Mouse (Mus musculus): Measurements from ENCODE around the gene Tmem128.

Tmem128 gene

GRCm38 (mm10) chr5:38260107-38260682 is at the start of gene Tmem128:
Gene Tmem128 (plus strand): TSS chr5:38260185.
- peak; percentile 53 to 83 for DNase-seq (ENCODE audit: low spot score in 2 of 2)

GRCm38 (mm10) chr5:38211691-38212090 is 48.3 kb upstream of the Tmem128 start:
- DNase-seq (ENCODE audit: low spot score in 2 of 2), result peak; percentile 24 to 67

GRCm38 (mm10) chr5:38213009-38213408 is 47.0 kb upstream of the Tmem128 start:
- no peak for DNase-seq (ENCODE audit: low spot score in 2 of 2)

- peak in 1 of 2 experiments; percentile 16 for DNase-seq (ENCODE audit: low spot score in 2 of 2)
Measured at GRCm38 (mm10) chr5:38219771-38220307, 40.1 kb upstream of the Tmem128 start.

- peak; percentile 93 to 99 for DNase-seq (ENCODE audit: low spot score in 2 of 2)
Measured at GRCm38 (mm10) chr5:38220328-38220912, 39.6 kb upstream of the Tmem128 start, which contains the start of the genes Zbtb49 and Lyar. Gene Zbtb49 (minus strand): TSS chr5:38220457. Gene Lyar (plus strand): TSS chr5:38220470.

- DNase-seq (ENCODE audit: low spot score in 2 of 2), result peak; percentile 46 to 80
Measured at GRCm38 (mm10) chr5:38235422-38235821, 24.6 kb upstream of the Tmem128 start.

GRCm38 (mm10) chr5:38236627-38237026 is 23.4 kb upstream of the Tmem128 start:
- DNase-seq (ENCODE audit: low spot score in 2 of 2), result peak in 1 of 2 experiments; percentile 52

- no peak for DNase-seq (ENCODE audit: low spot score in 2 of 2)
Measured at GRCm38 (mm10) chr5:38240727-38241472, 19.1 kb upstream of the Tmem128 start.

- no peak for DNase-seq (ENCODE audit: low spot score in 2 of 2)
Measured at GRCm38 (mm10) chr5:38241473-38241834, 18.5 kb upstream of the Tmem128 start.

GRCm38 (mm10) chr5:38241966-38242365 is 18.0 kb upstream of the Tmem128 start:
- DNase-seq (ENCODE audit: low spot score in 2 of 2), result peak in 1 of 2 experiments; percentile 8

GRCm38 (mm10) chr5:38255195-38255594 is 4.8 kb upstream of the Tmem128 start:
- DNase-seq (ENCODE audit: low spot score in 2 of 2), result no peak

- no peak for DNase-seq (ENCODE audit: low spot score in 2 of 2)
Measured at GRCm38 (mm10) chr5:38255644-38256043, 4.3 kb upstream of the Tmem128 start.

GRCm38 (mm10) chr5:38256551-38256950 is 3.4 kb upstream of the Tmem128 start:
- peak in 1 of 2 experiments; percentile 15 for DNase-seq (ENCODE audit: low spot score in 2 of 2)

- peak in 1 of 2 experiments; percentile 5 for DNase-seq (ENCODE audit: low spot score in 2 of 2)
Measured at GRCm38 (mm10) chr5:38258034-38258772, 1.8 kb upstream of the Tmem128 start.

GRCm38 (mm10) chr5:38258773-38259146 is 1.2 kb upstream of the Tmem128 start:
- peak in 1 of 2 experiments; percentile 52 for DNase-seq (ENCODE audit: low spot score in 2 of 2)

GRCm38 (mm10) chr5:38259455-38260106 is 404 bp upstream of the Tmem128 start:
- peak in 1 of 2 experiments; percentile 26 for DNase-seq (ENCODE audit: low spot score in 2 of 2)

- peak in 1 of 2 experiments; percentile 32 for DNase-seq (ENCODE audit: low spot score in 2 of 2)
Measured at GRCm38 (mm10) chr5:38270942-38271341, 11.0 kb downstream of the Tmem128 start.

- peak in 1 of 2 experiments; percentile 6 for DNase-seq (ENCODE audit: low spot score in 2 of 2)
Measured at GRCm38 (mm10) chr5:38273831-38274230, 13.8 kb downstream of the Tmem128 start.

- no peak for DNase-seq (ENCODE audit: low spot score in 2 of 2)
Measured at GRCm38 (mm10) chr5:38275771-38276170, 15.8 kb downstream of the Tmem128 start, which contains the start of gene Otop1. Gene Otop1 (plus strand): TSS chr5:38275972.

GRCm38 (mm10) chr5:38276451-38276850 is 16.5 kb downstream of the Tmem128 start:
- DNase-seq (ENCODE audit: low spot score in 2 of 2), result no peak

Measured in spleen, postnatal 4 days (tissue).